Mouse (Mus musculus) thymus, postnatal 25 days (tissue): ENCODE results near the gene Prox2.

Experiments
- DNase-seq: peaks from one replicate; pipeline ENCODE4 v3.0.0; 2022

Gene Prox2

DNA sequence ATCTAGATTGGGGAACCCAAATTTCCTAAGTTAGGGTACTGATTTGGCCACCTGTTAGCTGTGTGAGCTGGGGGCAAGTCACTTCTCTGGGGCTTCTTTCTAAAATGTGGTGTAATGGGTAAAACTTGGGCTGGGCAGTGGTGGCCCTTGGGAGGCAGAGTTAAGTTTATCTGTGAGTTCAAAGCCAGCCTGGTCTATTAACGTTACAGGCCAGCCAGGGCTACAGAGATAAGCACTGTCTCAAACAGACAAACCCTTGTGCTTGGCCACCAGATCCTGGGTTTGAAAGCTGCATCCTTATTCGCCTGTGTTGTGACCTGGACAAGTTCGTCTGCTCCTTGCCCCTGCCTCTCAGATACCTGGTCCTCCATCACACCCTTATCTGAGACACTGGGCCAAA is 19.4 kb downstream of the Prox2 start:
- DNase-seq = no peak

DNA sequence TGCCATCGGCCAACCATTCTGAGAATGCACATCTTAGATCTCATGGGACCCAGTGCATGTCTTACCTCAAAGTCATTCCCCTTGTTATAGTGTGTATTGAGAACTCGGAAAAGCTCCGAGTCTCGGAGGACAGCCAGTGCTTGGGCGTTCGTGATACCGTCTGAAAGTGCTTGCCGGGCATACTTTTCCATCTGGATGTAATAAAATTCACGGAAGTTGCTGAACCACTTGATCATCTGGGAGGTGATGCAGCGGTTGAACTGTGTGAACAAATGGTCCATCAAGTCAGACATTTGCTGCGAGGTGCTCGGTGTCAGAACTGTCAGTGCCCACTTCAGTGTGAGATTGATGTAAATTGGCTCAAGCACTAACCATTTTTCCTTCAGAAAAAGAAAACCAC is 22.7 kb downstream of the Prox2 start:
- DNase-seq = no peak

DNA sequence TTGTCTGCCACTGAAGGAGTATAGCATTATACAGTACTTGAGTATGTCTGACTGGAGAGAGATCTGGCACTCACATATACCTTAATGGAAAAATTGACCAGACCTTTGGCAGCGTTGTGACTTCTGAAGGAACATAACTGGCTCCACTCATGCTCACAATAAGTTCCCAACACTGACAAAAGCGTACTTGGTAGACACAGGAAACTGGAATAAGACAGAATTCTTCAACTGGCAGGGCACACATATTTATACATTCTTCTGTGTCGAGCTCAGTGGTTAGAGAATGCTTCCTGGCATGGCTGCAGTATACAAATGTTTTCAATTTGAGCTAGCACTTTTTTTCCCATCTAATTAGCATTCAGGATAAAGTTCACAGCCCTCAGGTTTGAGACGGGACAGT is 25.6 kb downstream of the Prox2 start:
- no peak for DNase-seq

DNA sequence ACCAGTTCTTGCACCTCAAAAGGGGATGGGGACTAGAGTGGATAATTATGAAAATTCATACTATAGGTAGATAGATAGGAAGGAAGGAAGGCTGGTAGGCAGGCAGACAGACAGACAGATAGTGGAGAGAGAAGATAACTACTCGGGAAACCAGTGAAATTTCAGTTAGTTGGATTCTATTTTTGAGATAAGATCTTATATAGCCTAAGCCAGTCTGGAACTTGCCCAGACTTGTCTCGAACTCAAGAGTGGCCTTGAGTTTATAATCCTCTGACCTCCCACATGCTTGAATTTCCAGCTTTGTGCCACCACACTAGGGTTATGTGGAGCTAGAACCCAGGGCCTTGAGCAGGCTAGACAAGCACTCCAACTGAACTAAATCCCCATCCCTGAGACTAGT is 26.3 kb downstream of the Prox2 start:
- no peak for DNase-seq

DNA sequence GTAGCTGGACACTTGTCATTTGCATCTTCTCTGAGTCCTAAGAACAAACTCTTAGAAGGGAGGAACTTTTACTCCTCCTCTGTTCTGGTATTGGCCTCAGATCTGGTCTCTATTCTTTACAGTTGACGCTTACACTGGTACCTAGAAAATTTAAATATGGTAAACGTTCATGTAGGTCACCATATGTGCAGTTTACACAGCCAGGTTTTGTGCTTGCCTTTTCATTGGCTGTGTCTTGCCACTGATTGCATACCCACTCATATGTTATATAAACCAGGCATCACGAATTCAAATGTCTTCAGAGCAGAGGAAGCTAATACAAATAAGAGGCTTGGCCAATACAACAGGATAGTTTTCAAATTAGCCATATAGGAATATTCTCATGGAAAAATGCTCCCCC is 33.5 kb downstream of the Prox2 start:
- DNase-seq = no peak

DNA sequence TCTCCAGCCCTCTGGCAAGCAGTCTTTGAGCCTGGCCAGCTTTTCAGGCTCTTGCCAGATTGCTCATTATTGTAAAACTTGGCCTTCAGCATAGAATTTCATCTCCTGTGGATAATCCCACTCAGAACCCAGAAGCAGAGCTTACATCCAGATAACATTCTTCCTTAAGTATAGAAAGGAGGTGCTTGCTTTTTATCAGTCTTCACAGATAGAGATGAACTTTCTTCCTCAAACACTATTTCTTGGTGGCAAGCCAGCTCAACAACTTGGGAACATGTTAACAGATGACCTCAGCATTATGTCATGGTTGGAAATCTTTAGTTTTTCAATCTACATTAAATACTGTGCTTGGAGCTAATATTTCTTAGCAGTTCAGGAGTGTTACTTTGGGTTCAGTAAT is 39.5 kb downstream of the Prox2 start:
- no peak for DNase-seq

DNA sequence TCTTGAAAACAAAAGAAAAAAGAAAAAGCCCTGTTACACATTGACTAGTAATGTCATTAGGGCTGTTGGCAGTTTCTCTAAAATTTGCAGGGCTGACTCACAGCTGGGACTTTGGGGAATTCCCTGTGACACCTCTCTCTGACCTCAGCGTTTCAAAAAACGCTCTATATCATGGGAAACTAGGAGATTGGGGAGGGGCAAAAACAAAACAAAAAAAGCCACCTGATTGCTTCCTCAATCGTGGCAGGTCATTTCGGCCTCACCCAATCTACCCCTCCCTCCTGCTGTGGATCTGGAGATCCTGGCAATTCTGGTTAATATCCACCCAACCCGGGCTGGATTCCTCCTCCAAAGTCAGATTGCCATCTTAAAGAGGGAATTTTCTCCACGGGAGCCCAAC is 59.3 kb downstream of the Prox2 start:
- no peak for DNase-seq
